Mouse (Mus musculus) lung, postnatal 4 days (tissue): ENCODE data around the gene Dpm2.

Source experiments
- DNase-seq, 2 experiments: peaks; one replicate each; pipeline ENCODE4 v3.0.0; 2021

Gene Dpm2

DNA sequence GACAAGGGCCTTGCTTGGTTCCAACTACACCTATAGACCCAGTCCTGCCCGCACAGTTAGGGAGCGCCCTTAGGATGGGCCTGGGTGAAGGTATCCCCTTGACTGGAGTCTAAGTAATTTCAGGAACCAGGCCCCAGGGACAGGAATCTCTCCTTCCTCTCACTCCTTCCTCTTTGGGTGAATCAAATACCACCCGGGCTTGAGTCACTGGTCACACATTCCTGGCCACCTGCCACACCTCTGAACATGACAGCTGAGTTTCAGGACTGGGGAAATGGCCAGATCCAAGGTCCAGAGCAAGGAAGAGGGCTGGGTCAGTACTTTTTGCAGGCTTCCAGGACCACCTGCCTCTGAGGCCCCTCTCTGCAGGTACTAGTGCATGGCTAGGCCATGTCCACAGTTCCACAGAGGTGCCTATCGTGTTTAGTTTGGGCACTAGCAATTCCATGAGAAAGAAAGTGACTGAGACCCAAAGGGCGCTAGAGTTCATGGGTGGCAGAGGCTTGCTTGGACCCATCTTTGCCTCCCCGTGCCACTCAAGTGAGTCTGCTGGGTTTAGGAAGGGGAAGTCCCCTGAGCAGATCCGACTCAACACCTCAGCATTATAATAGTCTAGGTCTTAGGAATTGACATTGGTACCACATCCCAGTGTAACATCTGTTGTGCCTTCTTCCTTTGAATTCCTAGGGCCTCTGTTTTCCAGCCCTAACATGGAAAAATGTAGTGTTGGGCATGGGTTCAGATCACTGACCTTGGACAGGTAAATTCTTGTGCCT is 22.5 kb upstream of the Dpm2 start:
- DNase-seq = peak in 1 of 2 experiments; percentile 40

DNA sequence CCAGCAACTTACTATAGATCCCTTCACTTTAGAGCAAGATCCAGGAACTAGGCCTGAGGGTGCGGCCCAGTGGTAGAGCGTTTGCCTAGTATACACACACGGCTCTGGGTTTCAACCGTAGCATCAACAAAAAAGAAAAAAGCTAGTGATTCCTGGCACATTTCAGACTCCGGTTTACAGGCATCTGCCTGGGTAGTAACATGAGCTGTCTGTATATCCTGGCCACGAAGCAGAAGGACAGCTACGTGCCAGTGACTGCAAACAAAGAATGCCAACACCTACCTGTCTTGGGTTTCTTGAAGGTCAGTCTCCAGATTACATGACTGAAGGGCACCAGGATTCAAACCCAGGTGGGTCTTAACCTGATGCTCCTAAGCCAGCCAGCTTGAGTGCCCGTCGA is 21.5 kb upstream of the Dpm2 start:
- no peak for DNase-seq

DNA sequence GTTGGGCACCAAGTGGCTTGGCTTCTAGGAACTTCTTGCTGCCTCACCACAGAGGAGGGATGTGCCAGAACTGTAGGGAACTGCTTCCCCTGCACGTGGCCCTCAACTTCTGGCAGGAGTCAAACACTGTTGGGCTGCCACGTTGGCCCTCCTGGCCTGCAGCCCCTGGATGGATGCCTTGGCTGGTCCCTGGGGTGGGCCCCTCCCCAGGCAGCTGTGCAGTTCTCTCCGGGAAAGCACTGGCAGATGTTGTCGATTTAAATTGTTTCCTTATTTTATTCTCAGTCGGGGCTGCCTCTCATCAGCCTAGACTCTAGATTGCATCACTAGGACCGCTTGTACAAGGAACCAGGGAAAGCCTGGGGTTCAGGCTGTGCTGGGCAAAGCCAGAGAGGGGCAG is 20.9 kb upstream of the Dpm2 start:
- DNase-seq = peak; percentile 40 to 77

DNA sequence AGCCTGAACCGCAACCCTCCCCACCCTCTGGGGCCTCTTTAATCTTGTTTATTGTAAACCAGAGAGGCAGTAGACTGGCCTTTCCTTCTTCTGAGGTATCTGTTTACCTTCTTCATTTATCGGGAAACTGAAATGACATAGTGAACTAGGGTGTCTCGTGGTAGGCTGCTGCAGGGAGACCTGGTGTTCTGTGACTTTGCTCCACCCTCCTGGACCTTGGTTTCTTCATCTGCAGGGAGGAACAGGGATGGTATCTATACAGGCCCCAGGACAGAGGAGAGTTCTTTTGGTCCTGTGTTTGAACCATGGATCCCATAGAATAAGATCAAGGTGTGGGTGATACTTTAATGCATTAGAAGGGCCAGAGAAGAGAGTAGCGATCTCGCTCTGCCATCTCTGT is 19.4 kb upstream of the Dpm2 start:
- DNase-seq = no peak

- no peak for DNase-seq
These were observed 17.0 kb upstream of the Dpm2 start for GRCm38 (mm10) chr2:32553592-32554148.

DNA sequence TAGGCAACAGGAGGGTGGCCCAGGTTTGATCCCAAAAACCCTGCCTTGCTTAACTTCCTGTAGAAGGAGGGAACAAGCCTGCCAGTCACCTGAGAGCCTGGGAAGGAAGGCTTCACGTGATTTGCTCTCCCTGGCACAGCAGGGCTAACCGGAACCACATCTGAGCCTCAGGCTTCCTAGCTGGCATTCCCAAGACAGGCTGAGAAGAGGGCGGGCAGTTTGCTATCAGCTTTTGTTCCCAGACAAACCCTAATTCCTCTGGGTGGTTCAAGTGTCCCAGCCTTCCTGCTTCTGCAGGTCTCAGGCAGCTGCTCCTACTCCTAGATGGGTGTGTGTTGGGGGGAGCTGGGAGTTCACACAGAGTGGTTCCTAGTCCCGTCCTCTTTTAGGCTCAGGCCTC is 15.2 kb upstream of the Dpm2 start:
- DNase-seq = peak; percentile 34 to 64

GRCm38 (mm10) chr2:32556019-32556418 is 14.6 kb upstream of the Dpm2 start:
- no peak for DNase-seq

DNA sequence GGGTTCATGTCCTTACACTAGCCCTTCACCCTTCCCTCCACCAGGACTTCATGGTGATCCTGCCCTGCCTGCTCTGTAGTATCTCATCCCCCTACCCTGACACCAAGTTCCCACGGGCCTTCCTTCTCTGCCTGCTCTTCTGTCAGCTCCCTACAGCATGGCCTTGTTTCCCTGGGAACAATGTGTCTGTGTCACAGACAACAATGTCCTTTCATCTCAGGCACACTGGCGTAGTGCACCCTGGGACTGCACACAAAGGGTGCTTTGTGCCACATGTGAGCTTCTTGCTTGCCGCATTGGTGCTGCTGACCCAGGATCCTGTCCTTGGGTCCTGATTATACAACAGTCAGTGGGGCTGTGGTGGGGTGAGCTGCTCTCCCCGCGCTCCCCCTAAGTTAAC is 11.1 kb upstream of the Dpm2 start:
- DNase-seq = no peak

DNA sequence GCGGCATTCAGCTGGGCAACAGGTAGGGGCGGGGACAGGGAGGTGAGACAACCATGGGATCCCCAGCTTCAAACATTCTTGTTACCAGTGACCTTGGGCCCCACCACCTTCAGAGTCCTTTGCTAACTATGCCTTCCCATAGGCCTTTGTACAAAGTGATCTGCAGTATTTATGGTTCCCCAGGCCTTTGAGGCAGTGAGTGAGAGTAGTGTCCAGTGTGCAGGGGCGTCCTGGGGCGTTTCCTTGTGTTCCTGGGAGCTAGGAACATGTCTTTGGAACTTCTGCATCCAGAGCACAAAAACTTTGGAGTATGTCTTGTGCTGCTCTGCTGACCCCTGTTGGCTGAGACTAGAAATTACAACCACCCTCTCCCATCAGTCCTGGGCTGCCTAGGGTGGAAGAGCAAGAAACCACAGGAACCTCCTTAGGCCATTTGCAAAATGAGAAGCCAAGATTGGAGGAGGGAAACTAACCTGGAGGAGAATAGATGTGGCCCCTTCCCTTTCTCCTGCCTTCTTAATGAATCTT is 4.1 kb upstream of the Dpm2 start:
- DNase-seq = peak; percentile 59 to 81

GRCm38 (mm10) chr2:32568149-32568548 is 2.5 kb upstream of the Dpm2 start:
- DNase-seq = peak in 1 of 2 experiments; percentile 54

- DNase-seq = no peak
These were observed 1.7 kb upstream of the Dpm2 start for GRCm38 (mm10) chr2:32568941-32569340.

DNA sequence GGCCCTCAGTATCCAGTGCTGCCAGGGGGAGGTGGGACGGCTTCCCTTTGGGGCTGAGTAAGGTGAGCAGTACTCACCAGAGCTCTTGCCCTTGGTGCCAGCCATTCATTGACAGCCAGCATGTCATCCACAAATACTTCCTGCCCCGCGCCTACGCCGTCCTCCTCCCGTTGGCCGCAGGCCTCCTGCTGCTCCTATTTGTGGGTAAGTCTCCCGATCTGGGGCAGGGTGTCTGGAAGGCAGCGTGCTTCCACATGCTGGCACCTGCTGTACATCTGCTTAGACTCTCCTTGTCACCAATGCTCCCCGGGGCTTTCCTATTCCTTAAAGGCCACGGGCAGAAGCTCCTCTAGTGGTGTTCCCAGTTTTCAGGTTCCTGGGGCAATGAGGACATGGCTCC is 1.5 kb downstream of the Dpm2 start:
- no peak for DNase-seq

DNA sequence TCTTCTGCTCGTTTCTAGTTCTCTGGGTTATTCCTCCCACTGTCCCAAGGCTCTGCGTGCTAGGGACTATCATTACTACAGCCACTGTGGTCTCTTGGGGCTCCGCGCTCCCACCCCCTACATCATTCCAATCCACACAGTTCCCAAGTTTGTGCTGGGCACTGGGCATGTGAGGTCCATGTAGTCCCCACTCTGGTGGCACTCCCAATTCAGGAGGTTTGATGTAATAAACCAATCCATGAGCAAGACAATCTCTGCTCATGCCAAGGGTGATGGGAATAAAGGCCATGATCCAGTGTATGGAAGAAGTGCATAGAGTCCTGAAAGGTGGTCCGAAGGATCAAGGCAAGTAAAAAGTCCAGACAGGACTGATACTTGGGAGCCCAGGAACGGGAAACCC is 3.8 kb downstream of the Dpm2 start, which contains the start of gene Pip5kl1:
Gene Pip5kl1, plus strand, starts transcription at position 301 of the 400 bp plus-strand sequence.
- no peak for DNase-seq

DNA sequence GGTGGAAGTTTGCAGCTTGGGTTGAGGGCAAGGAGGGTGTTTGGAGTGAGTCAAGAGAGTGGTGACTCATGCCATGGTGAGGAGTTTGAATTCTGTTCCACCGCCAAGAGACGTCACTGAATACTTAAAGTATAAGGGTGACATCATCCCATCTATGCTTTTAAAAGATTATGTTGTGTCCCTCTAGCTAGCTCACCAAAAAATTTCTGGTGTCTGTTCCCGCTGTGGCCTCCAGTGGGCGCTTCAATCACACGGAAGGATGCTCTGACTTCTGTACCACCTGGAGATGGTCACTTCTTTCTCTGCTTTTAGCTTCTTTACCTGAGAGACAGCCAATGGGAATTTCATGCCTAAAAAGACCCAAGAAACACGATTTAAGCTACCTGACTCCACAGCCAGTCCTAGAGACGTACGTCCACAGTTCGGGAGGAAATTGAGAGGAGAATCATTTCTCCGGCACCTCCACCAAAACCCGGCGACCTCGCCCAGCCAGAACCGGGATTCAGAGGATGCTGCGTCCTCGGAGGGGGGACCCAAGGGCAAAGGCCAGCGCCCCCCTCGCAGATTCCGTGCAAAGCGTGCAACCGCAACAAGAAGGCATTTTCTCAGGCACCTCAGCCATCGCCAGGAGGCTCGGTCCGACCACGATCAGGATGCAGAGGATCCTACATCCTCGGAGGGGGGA is 4.4 kb downstream of the Dpm2 start:
- peak in 1 of 2 experiments; percentile 66 for DNase-seq

- DNase-seq = peak in 1 of 2 experiments; percentile 38
These were observed 5.0 kb downstream of the Dpm2 start, which contains the start of gene 9430097D07Rik for GRCm38 (mm10) chr2:32575586-32576160. Gene 9430097D07Rik (minus strand): TSS chr2:32575684.

DNA sequence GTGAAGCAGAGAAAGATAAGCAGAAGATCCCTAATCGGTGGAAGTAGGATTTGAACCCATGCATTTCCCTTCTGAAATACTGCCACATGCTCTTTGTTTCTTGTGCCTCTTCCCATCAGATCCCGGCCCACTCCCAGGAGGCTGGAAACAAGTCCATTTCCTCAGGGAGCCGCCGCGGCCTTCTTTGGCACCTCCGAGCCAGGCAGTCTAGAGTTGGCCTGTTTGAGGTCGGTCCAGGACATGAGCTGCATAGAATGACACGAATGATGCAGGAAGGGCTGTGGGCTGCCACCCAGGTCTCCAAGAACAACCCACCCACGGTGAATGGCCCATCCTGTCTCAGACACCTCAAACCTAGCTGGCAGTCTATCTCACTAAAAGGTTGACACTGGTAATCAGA is 5.9 kb downstream of the Dpm2 start:
- DNase-seq = no peak

DNA sequence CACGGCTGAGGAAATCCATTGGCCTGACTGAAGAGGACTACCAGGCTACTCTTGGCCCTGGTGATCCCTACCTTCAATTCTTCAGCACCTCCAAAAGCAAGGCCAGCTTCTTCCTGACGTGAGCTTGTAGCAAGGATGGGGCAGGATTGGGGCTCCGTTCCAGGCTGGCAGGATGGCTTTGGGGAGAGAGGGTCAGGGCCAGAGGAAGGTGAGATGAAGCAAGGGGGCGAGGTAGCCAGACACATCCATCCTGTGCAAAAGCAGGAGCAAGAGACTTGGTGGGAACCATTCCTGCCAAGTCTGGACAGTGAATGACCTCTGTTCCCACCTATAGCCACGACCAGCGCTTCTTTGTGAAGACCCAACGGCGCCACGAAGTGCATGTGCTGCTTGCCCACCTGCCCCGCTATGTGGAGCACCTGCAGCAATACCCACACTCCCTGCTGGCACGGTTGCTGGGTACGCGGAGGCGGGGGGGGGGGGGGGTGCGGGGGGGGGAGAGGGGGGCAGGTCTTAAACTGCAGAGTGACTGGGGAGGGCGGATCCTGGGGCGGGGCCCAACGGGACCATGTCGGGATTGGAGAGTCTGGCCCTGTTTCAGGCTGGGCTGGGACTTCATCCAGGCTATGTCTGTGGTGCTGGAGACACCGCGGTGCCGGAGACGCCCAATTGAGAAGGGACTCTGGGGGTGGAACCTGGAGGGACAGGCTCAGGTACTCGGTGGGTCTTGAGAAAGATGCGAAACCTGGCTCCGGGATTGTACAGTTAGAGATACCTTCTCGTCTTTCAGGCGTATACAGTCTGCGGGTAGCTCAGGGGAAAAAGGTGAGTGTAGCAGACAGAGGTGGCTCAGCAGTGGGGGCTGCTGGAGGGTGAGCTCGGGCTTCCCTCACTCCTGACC is 7.7 kb downstream of the Dpm2 start:
- DNase-seq = peak; percentile 50 to 68

DNA sequence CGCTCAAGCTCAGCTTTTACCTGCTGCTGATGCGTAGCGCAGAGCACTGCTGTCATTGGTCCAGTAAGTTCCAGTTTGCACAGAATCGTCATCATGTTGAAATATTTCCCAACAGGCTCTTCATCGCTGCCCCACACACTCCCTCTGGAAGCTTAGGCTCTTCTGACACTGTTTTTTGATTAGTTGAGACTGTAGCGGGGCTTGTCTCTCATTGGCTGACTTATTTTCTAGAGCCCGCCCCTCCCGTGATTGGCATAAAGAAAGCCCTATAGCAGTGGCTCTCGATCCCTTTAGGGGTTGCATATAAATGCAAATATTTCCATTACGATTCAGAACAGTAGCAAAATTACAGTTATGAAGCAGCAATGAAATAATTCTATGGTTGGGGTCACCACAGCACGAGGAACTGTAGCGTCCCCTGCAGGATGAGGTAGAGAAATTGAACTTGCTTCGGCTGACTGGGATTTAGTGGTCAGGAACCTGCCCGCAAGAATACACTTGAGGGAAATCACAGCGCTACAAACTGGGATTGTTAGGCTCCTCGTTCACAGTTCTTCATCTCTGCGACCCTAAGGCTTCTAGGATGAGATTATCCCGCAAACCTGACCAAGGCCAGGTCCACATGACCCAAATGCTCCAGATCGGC is 10.9 kb downstream of the Dpm2 start:
- peak; percentile 71 to 78 for DNase-seq

DNA sequence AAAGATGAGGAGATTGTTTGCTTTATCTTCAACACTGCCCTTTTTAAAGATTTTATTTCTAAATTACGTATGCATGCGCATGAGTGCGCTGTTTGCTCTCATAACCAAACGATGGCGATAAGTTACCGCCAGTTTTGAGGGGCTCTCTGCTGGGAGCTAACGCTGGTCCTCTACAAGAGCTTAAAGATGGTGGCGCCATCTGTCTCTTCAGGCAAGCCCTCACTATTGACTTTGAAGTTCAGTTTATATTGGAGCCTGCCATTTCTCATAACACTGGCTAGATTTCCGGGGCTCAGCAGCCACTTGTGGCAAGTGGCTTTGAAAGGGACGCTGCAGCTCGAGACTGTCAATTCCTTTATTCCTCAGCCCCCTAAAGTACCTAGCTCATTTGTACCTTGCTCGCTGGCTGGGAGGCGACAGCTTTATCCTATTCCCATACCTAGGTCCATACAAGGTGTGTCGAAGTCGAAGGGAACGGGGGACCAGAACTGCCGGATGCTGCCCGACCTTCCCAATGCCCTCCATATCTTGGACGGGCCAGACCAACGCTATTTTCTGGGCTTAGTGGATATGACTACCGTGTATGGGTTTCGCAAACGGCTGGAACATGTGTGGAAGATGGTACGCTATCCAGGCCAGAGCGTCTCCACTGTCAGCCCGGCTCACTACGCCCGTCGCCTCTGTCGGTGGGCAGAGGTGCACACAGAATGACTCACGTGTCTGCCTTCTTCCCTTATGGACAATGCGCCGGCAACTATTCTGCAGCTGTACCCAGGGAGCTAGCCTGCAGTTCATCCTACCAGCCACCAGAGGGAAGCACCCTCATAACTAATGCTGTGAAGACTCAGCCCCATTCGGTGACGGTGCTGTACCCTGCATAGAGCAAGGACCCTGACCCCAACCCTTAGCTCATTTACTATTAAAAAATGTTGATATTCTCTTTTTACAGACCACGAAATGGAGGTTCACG is 12.5 kb downstream of the Dpm2 start:
- peak; percentile 77 to 88 for DNase-seq

DNA sequence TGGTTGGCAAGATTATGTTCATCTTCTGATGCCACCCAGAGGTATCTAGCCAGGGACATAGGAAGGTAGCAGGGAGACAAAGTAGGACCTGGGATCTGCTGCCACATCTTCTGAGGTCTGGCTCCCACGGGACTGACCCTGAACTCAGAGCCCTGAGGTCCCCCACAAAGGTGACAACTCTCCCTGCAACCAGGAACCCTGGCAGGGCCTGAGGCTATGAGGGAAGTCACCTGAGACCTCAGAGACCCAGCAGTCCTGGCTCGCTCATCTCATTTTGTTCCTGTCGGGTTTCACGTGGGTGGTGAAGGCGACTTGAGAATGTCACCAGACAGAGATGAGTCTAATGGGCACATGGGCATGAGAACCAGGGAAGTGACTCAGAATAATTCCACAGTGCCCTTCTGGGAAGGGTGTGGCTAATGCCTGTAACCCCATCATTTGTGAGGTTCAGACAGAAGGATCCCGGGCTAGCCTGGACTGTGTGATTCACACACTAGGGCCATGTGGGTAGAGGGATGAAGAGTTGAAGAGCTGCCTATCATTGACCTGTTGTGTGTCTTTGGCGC is 14.6 kb downstream of the Dpm2 start:
- DNase-seq = no peak
